Mouse (Mus musculus) forebrain, postnatal 0 days (tissue): ENCODE results near the gene Gdap1l1. TPM values are rescaled to one million over a fixed set of nuclear protein-coding genes. Genes with fewer than 3 reads are reported as not detected.

Experiments used
- ATAC-seq: fragments of 200-750 bp; cut with Nextera tagmentation; 2 replicates; pipeline ENCODE4 v1.8.0; 2017; ENCODE audit warnings: mild to moderate bottlenecking, moderate library complexity
- DNase-seq: peaks from one replicate; pipeline ENCODE4 v3.0.0-alpha.2; 2015
- H3K27ac ChIP-seq: fragments of 300-500 bp; sonication (generic); 2 replicates; pipeline ENCODE4 v1.5.1; 2014; ENCODE audit warnings: low read depth, mild to moderate bottlenecking, antibody characterized with exemption, low read length, moderate library complexity, mixed read lengths
- H3K27me3 ChIP-seq: fragments of 300-500 bp; sonication (generic); 2 replicates; pipeline ENCODE4 v1.6.1; 2014; ENCODE audit warnings: mild to moderate bottlenecking, low read length, mixed read lengths; ENCODE audit not compliant: insufficient read depth
- H3K36me3 ChIP-seq: fragments of 300-500 bp; sonication (generic); 2 replicates; pipeline ENCODE4 v1.6.1; 2014; ENCODE audit warnings: mild to moderate bottlenecking, moderate library complexity; ENCODE audit not compliant: insufficient read depth
- H3K4me1 ChIP-seq: fragments of 300-500 bp; sonication (generic); 2 replicates; pipeline ENCODE4 v1.6.1; 2014; ENCODE audit warnings: antibody characterized with exemption; ENCODE audit not compliant: insufficient read depth
- H3K4me2 ChIP-seq: fragments of 300-500 bp; sonication (generic); 2 replicates; pipeline ENCODE4 v1.6.1; 2014; ENCODE audit warnings: low read depth, mild to moderate bottlenecking, moderate library complexity
- H3K4me3 ChIP-seq: fragments of 300-500 bp; sonication (generic); 2 replicates; pipeline ENCODE4 v1.5.1; 2014; ENCODE audit warnings: low read depth, low read length, mixed read lengths
- H3K9ac ChIP-seq: fragments of 300-500 bp; sonication (generic); 2 replicates; pipeline ENCODE4 v1.6.1; 2014; ENCODE audit warnings: mild to moderate bottlenecking
- H3K9me3 ChIP-seq: fragments of 300-500 bp; sonication (generic); 2 replicates; pipeline ENCODE4 v1.6.1; 2016; ENCODE audit warnings: low read length
- CTCF ChIP-seq: sonication (generic); IDR thresholded peaks from 2 replicates; pipeline ENCODE4 v1.5.1; 2016; ENCODE audit warnings: antibody characterized with exemption, control low read depth, low read depth
- WGBS: fragments of 180-500 bp; shearing (Covaris S2); extraction: QIAGEN DNeasy Blood & Tissue Kit; methylation state at CpG from one replicate; pipeline ENCODE4 v1.1.7; 2014; 5-methylcytosine and 5-hydroxymethylcytosine counted together
- polyA plus RNA-seq: library from polyadenylated mRNA; unstranded; fragments of >200 nt; fragmentation: Nextera tagmentation; extraction: Ambion mirVana; gene quantifications from 2 replicates; pipeline ENCODE4 v1.2.1, GENCODE M21; 2015
- total RNA-seq: library from RNA; depleted of rRNA; stranded (reverse); fragments of >200 nt; gene quantifications from 2 replicates; pipeline ENCODE4 v1.2.3, GENCODE M21; 2014

The Gdap1l1 gene
- total and polyA plus RNA-seq, 2 experiments from 2014 or later = 106 to 134 TPM

- ATAC-seq (no peak), DNase-seq (no peak)
- no peak overlapping the region for H3K9ac ChIP-seq
- 80% methylated on average over 11 of the region's 11 CpGs for WGBS
- no peak for TF ChIP-seq CTCF
- no peaks in the 10 kb centered on the region for H3K9me3 ChIP-seq
- no peak overlapping the region for H3K27ac ChIP-seq
- H3K4me2 ChIP-seq = no peak overlapping the region
- peaks cover 4% of the 10 kb centered on the region; the same call in 1 of the 2 replicates for H3K4me1 ChIP-seq
- H3K36me3 ChIP-seq = peaks cover 10% of the 10 kb centered on the region
- no peak overlapping the region for H3K4me3 ChIP-seq
- no peaks in the 10 kb centered on the region for H3K27me3 ChIP-seq
These were observed 24.5 kb downstream of the Gdap1l1 start for GRCm38 (mm10) chr2:163462801-163463200.

- DNase-seq = no peak
- Histone ChIP-seq H3K4me2 (no peak overlapping the region), H3K4me3 (no peak overlapping the region), H3K9ac (no peak overlapping the region), H3K27me3 (no peaks in the 10 kb centered on the region), H3K36me3 (peaks cover 15% of the 10 kb centered on the region), H3K4me1 (peaks cover 4% of the 10 kb centered on the region; the same call in 1 of the 2 replicates), H3K9me3 (no peaks in the 10 kb centered on the region), H3K27ac (no peak overlapping the region)
- no peak for ATAC-seq
- TF ChIP-seq CTCF = no peak
- WGBS = 74% methylated on average over 10 of the region's 10 CpGs
These were observed 25.0 kb downstream of the Gdap1l1 start for GRCm38 (mm10) chr2:163463251-163463769.

- no peak overlapping the region for H3K9ac ChIP-seq
- H3K4me1 ChIP-seq = peaks cover 2% of the 10 kb centered on the region; the same call in 1 of the 2 replicates
- no peaks in the 10 kb centered on the region for H3K9me3 ChIP-seq
- H3K4me3 ChIP-seq = no peak overlapping the region
- 76% methylated on average over 4 of the region's 4 CpGs for WGBS
- no peak for ATAC-seq
- no peaks in the 10 kb centered on the region for H3K27me3 ChIP-seq
- H3K36me3 ChIP-seq = peaks cover 22% of the 10 kb centered on the region
- TF ChIP-seq CTCF = no peak
- H3K27ac ChIP-seq = no peak overlapping the region
- H3K4me2 ChIP-seq = no peak overlapping the region
- DNase-seq = no peak
These were observed 25.7 kb downstream of the Gdap1l1 start for GRCm38 (mm10) chr2:163463998-163464397.

GRCm38 (mm10) chr2:163464562-163464961 is 26.3 kb downstream of the Gdap1l1 start:
- no peak overlapping the region for H3K9ac ChIP-seq
- no peak overlapping the region for H3K4me3 ChIP-seq
- no peaks in the 10 kb centered on the region for H3K9me3 ChIP-seq
- H3K36me3 ChIP-seq = peaks cover 27% of the 10 kb centered on the region
- H3K27me3 ChIP-seq = no peaks in the 10 kb centered on the region
- no peak for DNase-seq
- no peak overlapping the region for H3K27ac ChIP-seq
- 77% methylated on average over 6 of the region's 6 CpGs for WGBS
- no peak for TF ChIP-seq CTCF
- H3K4me2 ChIP-seq = no peak overlapping the region
- ATAC-seq = no peak
- H3K4me1 ChIP-seq = no peaks in the 10 kb centered on the region

GRCm38 (mm10) chr2:163466771-163467170 is 28.5 kb downstream of the Gdap1l1 start:
- no peak for TF ChIP-seq CTCF
- Histone ChIP-seq H3K4me3 (no peak overlapping the region), H3K27me3 (no peaks in the 10 kb centered on the region), H3K27ac (no peak overlapping the region), H3K36me3 (peaks cover 28% of the 10 kb centered on the region), H3K9ac (no peak overlapping the region), H3K4me1 (peaks cover 5% of the 10 kb centered on the region; the same call in 1 of the 2 replicates), H3K9me3 (no peaks in the 10 kb centered on the region), H3K4me2 (no peak overlapping the region)
- no peak for DNase-seq
- no peak for ATAC-seq
- WGBS = 78% methylated on average over 8 of the region's 8 CpGs

GRCm38 (mm10) chr2:163467585-163467984 is 29.3 kb downstream of the Gdap1l1 start:
- WGBS = 93% methylated on average over 6 of the region's 6 CpGs
- DNase-seq (no peak), ATAC-seq (no peak)
- H3K4me3 ChIP-seq = no peak overlapping the region
- no peak for TF ChIP-seq CTCF
- H3K27me3 ChIP-seq = no peaks in the 10 kb centered on the region
- no peak overlapping the region for H3K27ac ChIP-seq
- H3K4me1 ChIP-seq = peaks cover 5% of the 10 kb centered on the region; the same call in 1 of the 2 replicates
- H3K4me2 ChIP-seq = no peak overlapping the region
- peaks cover 28% of the 10 kb centered on the region for H3K36me3 ChIP-seq
- no peak overlapping the region for H3K9ac ChIP-seq
- H3K9me3 ChIP-seq = no peaks in the 10 kb centered on the region

- Histone ChIP-seq H3K4me2 (no peak overlapping the region), H3K36me3 (peaks cover 28% of the 10 kb centered on the region), H3K27ac (no peak overlapping the region), H3K27me3 (no peaks in the 10 kb centered on the region), H3K9ac (no peak overlapping the region), H3K4me1 (peaks cover 5% of the 10 kb centered on the region; the same call in 1 of the 2 replicates), H3K4me3 (no peak overlapping the region), H3K9me3 (no peaks in the 10 kb centered on the region)
- 96% methylated on average over 6 of the region's 6 CpGs for WGBS
- DNase-seq = no peak
- ATAC-seq = no peak
- TF ChIP-seq CTCF = no peak
These were observed 30.6 kb downstream of the Gdap1l1 start for GRCm38 (mm10) chr2:163468866-163469265.
